Mouse (Mus musculus): ENCODE measurements at regions not wholly inside any gene's neighbourhood (a gene's known extent, or its start where the extent isn't known, plus 50 kb on each side); places are given as distances from the start of the nearest gene placed in this dataset.

DNA sequence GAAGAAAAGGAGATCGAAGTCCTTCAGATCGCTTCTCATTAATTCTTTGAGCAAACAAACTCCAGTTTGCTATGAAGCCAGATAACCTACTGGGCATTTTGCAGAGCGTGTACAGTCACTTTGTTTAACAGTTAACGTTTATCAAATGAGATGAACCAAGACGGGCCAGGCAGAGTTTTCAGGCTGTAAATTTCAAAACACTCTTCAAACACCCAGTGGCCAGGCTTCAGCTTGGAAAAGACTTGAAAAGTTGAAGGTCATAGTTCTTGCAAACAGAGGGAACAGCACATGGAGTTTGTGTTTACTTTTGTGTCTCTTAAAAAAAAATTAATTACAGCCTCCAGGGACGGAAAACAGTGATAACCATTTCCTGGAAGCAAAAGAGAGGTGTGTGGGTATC is 164.2 kb upstream of the Gm5148 start:
- DNase-seq (ENCODE audit: extremely low spot score, low read depth, low spot score) = no peak

DNA sequence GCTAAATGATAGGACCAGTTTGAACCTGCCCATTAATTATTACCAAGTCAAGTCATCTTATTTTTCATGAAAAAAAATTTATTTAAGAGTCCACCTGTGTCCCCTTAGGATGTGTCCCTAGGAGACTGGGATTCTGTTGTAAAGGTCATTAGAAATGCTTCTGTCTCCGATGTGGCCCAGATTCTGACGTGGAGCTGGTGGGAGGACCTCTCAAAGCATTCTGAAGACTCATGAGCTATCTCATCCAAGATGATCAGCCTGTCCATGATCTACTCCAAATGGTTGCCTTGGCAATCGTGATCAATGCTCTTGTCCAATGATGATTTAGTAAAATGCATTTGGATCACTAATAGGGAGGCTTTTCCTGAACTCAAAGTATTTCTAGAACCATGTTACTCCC is 163.4 kb upstream of the Gm5148 start:
- no peak for DNase-seq (ENCODE audit: extremely low spot score, low read depth, low spot score)

DNA sequence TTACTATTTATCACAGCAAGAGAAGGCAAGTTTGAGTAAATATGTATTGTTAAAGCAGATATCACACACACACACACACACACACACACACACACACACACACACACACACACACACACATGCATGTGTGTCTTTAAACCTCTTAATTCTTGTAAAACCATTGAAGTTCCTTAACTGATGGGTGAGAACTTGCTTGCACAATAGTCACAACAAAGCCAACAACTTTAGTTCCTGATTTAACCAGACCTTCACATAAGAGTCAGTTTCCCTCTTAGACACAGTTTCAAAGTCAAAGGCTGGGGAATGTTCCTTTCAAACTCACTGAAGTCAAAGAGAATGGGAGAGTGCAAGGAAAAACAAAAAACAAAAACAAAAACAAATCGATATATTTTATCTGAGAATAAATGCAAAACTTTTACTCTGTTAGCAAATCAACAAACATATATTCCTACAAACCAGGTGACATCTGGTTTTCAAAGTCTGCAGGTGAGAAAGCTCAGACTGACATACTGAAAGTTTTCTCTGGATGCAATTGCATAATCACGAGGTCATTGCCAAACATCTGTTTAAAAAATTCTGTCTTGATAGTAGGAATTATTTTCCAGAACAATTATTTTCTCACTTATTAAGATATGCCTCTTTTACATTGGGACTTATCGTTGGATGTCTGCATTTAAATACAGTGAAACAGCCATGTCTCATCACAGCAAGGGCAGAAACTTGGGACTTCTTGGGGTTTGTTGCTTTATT is 162.6 kb upstream of the Gm5148 start:
- DNase-seq (ENCODE audit: extremely low spot score, low read depth, low spot score) = no peak

DNA sequence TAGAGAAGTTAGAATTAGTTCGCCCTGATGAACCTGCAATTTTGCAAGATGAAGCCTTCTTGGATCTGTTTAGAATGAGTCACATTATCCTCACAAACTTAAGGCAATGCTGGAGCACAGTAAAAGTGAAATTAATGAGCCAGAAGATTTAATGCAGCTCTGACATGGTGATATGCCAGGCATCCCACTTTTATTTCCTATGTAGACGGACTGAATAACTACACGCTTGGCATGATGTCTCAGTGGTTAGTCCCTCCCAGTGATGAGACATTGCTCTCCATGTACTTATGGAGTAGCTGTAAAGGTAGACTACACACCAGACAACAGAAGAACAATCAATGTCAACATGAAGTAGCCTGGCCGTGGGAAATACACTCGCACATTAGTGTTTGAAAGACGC is 161.5 kb upstream of the Gm5148 start:
- no peak for DNase-seq (ENCODE audit: extremely low spot score, low read depth, low spot score)

DNA sequence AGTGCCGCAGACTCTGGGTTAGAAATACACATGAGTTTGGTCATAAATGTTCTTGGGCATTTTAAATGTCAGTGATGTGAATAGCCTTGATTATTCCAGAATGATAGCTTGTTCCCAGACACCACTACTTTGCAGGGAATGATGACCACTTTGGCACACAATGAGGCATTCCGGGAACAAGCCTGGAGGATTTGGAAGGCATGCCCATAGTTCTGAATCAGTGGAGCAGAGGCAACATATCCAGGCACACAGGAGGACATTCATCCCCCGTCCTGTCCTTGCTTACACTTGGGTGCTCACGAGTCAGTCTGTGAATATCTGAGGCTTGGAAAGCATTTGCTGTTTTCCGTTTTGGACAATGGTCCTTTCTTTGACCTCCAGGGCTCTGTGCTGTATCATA is 158.1 kb upstream of the Gm5148 start:
- no peak for DNase-seq (ENCODE audit: extremely low spot score, low read depth, low spot score)

DNA sequence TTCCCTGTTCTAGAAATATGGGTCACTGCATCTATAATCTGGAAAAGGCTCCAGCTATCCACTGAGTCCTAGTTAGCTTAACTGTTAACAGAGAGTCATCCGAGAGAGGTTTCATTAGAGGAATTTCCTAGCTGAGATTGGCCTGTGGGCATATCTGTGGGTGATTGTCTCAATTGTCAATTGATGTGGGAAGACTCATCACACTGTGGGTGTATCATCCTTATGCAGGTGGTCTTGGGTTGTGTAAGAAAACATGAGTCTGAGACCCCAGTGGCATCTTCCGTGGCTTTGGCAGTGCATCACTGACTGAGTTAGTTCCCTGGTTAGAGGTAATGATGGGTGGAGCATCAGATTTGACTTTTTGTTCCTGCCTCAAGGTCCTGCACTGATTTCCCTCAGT is 156.7 kb upstream of the Gm5148 start:
- no peak for DNase-seq (ENCODE audit: extremely low spot score, low read depth, low spot score)

DNA sequence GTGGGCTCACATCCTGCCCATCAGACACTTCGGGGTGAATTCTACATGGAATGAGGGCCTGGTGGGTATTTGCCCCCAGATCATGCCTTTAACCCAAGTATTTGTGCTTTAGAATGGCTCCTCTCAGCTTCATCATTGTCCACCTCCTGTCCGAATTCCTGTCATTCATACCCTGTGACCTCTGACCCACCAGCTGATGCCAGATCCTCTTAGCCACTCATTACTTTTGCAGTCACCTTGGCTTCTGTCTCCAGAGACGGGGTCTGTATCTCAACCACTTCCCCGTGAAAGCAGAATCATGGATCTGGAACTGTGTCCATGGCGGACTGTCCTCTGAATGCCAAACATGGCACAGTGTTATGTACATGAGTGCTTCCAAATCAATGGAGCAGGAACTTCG is 154.8 kb upstream of the Gm5148 start:
- no peak for DNase-seq (ENCODE audit: extremely low spot score, low read depth, low spot score)

DNA sequence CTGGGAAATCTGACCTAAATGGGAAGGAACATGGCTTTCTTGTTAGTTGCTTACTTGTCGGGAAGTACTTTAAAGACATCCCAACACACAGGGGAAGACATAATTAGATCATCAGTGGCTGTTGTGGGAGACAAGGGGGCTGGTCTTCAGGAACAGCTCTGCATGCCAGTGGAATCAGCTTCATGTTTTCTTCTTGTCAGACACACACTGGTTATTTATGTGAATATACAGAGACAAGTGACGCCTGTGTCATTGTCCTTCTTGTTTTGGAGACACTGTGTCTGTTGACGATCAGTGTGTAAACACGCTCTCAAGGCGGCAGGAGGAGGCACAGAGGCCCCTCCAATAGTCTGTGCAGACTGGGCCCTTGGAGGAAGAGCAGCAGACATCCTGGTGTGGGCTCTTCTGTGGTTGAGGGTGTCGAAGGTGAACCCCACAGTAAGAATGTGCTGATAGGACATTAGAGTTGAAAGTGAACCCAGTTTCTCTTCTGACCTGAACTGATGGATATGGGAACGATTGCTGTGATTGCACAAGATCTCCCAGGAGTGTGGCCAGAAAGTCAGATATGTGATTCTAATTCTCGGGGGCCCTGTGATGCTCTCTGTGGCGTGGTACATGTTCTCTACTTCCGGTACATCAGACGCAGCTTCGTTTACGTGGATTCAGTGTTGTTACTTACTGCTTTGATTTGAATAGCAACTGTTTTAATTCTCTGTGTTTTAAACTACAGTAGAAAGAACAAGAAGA is 151.9 kb upstream of the Gm5148 start:
- no peak for DNase-seq (ENCODE audit: extremely low spot score, low read depth, low spot score)

DNA sequence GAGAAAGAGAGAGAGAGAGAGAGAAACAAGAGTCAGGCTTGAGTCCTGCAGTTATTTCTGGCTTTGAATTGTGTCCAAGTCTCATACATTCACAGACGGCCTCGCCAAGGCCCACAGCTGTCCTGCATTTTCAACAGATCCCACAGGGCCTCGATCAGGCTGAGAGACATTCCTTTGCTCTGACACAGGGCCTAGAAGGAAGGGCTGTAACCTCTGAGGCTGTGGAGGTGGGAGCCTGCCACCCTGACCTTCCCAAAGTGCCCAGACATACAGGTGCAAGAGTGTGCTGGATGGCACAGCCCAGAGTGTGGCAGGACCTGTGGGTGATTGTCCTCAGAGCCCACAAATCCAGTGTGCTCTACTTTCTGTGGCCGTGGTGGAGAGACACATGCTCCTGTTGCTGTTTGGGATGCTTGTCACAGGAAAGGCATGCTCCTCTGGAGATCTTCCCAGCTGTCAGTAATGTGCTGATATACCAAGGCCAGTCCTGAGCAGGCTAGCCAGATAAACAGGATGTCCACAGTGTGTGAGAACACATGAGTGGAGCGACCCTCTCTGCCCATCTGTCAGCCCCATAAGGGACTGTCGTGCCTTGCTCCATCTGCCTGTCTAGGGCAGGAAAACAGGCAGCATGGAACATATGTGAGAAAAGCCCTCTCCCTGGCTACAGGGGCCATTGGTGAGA is 151.2 kb upstream of the Gm5148 start:
- DNase-seq (ENCODE audit: extremely low spot score, low read depth, low spot score) = no peak

DNA sequence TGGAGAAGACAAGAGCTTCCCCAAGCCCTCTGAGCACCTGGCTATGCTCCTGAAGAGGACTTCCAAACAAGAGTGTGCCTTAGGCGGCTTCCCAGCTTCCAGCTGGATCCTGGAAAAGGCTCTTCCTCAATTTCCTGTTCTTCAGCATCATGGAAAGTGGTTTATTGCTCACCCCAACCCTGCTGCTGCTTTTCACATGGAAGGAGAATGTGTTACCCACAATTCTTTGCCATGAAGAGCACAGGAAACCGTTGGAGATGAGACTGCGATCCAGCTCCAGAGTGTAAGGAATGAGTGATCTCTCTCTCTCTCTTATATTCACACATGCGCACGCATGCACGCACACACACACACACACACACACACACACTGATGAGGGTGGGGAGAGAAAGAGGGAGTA is 150.6 kb upstream of the Gm5148 start:
- no peak for DNase-seq (ENCODE audit: extremely low spot score, low read depth, low spot score)

DNA sequence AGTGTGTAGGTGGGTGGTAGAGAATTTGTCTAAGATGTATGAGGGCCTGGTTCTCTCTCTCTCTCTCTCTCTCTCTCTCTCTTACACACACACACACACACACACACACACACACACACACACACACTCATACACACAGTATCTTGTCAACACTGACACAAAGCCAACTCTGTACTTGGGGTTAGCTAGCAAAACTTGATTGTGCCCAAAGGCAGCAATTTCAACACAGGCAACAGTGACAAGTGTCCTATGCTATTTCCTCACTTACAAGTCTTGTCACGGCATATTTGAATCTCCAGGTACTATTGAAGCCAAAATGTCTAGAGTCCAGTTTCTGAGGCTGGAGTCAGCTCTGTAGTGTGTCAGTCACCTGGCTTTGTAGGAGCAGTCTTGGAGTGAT is 150.1 kb upstream of the Gm5148 start:
- DNase-seq (ENCODE audit: extremely low spot score, low read depth, low spot score) = no peak

DNA sequence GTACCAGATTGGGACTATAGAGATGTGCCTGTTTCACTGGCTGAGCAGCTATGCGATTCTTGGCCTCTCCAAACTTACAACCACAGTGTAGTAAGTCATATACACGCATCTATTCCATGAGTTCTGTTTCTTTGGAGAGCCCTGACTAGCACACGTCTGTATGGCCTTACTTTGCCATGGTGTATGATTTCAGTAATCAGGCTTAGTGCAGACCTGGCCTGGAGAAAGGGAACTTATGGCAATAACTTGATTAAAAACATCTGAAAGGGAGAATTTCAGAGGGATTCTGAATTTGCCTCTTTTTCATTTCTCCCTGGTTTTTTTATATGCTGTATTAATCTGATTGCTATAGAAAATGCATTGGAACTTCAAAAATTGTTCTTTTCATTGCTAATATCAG is 148.0 kb upstream of the Gm5148 start:
- DNase-seq (ENCODE audit: extremely low spot score, low read depth, low spot score) = no peak

DNA sequence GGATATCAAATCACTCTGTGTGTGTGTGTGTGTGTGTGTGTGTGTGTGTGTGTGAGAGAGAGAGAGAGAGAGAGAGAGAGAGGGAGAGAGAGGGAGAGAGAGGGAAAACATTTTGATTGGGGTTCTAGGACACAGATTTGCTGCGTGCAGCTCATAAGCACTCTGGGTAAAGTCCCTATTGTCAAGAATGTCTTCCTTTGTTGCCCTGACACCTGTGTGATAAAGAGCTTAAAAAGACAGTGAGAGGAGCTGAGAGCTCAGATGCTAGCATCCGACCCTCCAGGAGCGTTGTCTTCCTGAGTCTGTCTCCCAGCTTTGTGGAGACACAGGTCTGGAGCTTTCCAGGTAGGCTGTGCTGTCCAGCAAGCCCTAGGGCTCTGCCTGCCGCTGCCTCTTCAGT is 146.8 kb upstream of the Gm5148 start:
- DNase-seq (ENCODE audit: extremely low spot score, low read depth, low spot score) = no peak

DNA sequence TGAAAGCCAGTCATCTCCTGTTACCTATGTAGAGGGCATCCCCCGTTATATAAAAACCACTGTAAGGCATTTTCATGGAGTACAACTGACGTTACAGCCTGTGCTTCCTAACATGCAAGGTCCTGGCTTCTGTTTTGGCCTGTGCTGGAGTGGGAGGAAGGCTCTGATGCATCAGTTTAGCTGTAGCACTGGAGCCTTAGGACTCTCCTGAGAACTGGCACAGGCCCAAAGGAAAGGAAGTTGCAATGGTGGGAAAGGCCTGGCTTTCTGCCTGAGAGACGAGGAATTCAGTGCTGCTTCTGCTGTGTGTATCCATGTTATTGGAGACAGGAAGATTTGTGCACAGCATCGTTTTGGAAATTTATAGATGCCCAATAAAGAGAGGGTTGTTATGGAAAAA is 144.2 kb upstream of the Gm5148 start:
- no peak for DNase-seq (ENCODE audit: extremely low spot score, low read depth, low spot score)

DNA sequence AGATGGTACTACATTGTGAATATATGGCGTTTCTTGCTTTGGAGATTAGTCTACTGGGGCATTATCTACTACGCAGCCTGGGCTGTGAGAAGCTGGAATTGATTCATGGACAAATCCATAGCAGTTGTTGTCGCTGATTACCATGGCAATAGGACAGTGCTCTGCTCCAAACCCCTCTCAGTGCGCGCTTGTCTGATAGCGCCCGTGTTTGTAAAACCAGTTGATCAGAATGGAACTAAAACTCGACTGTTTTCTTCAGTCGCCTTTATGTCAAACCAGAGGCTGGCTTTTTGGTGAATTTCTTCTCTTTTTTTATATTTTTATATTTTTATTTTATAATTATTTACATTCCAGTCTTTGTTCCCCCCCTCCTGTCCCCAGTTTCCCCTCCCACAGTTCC is 138.5 kb upstream of the Gm5148 start:
- DNase-seq (ENCODE audit: extremely low spot score, low read depth, low spot score) = no peak

DNA sequence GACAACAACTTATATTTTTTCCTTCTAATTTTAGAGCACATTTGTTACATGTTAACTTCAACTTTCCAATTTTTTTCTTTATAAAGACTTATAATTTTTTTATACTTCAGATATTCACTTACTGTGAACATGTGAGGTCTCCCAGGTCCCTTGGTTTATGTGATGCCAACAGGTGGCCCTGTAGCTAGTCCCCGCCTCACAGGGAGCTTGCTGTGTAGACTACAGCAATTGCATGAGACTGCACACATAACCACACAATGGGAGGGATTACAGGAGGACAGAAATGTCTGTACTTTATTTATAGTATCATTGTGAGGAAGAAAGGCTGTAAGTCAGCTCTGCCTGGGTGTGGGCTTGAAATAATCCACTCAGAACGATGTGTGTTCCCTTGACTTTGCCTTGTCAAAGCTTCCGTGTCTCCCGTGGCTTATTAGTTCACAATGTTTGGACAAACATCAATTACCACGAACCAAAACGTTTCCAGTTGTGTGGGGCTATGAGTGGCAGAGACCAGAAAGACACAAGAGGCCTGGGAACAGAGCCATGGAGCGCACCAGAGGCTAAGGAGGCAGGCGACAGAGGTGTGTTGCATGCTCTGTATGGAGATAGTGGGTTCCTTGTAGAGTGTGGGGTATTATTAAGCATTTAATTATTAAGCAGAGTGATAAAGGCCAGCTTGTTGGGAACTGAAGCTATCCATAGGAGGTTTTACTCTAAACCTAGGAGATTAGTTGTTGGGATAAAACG is 136.6 kb upstream of the Gm5148 start:
- no peak for DNase-seq (ENCODE audit: extremely low spot score, low read depth, low spot score)

DNA sequence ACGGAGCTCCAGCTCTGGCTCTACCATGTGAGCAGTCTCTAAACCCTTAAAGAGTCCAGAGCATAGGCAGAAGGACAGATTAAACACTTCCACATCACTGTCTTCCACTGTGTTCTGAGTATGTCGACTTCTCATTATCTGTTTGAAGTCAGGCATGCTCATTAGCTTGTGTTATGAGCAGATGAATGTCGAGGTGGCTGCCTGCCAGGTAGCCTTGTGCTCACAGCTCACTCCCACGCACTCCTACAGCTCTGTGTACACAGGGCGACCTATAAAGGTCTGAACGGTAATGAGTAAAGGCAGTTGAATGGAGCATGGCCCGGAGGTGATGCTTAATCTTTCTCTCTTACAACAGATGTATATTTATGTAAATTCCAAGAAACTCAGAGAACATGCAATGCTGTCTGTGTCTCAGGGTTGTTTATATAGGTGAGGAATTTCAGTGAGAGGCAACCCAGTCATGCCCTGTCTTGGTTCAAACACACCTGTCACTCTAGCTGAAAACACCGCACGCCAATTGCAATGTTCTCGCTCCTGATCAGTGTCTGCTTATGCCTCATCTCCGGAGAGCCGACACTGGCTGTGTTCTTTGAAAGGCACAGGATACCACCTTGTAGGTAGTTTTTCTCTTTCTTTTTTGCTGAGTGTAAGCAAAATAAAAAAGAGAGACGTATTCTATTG is 135.9 kb upstream of the Gm5148 start:
- DNase-seq (ENCODE audit: extremely low spot score, low read depth, low spot score) = no peak

DNA sequence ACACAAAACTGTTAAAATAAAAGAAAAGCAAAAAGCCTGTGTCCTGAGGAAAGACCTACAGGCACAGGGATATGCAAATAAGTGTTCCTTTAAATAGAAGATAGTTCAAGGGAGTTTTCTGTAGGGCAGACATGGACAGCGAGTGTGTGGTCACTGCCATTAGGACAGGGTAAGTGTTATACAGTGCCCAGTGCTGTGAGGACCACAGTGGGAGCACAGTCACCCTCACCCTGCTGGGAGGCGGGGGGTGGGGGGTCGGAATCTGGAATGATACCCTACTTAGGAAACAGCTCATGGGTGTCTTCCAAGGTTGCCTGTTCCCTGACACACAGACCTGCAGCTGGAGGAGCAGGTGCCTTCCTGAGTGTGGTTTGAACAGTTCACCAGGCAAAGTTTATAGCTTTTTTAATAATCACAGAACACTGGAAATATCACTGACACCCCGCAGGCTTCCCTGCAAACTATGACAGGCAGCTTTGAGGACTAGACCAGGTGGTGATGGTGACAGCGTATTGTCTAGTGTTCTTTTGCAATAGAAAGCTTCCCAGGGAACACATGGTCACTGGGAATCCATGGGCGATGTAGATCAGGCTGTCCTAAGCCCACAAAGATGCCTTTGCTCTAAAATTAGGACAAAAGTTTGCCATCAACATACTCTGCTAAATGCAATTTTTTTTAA is 134.5 kb upstream of the Gm5148 start:
- DNase-seq (ENCODE audit: extremely low spot score, low read depth, low spot score) = no peak

DNA sequence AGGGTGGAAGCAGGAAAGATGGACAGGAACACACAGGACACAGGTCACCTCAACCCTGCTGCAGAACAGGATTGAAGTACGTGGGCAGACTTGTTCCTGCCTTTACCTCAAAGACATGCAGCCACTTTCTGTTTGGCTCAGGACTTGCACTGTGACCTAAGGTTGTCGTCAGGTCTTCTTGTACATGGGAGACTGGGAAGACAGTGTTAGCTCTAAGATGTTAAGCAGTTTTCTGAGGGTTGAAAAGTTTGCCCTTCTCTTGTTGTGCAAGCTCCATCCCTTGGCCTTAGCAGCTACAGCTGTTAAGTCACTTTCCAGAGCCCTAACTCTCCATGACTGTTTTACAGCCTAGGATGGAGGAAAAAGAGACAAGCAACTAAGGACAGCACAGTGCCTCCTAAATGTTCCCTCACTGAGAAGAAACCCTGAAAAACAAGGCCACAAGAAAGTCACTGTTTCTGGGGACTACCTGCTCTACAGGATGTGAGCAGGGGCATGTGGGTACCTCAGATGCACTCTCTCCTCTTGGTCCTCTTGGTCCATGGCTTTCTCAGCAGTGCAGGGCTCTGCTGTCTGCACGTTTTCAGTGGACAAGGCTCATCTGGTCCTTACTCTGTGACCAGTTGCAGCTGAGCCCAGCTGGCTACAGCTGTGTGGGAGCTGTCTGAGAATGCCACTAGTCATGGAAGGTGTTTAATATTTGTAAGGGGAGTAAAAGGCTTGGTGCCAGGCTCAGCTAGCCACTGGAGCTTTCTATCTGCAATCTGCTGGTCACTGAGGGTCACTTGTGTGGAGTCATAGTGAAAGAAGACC is 122.1 kb upstream of the Gm5148 start:
- DNase-seq (ENCODE audit: extremely low spot score, low read depth, low spot score) = no peak

Measured in hindlimb bud, embryonic 11.5 days (tissue).